Mouse (Mus musculus): ENCODE results near the gene Rbfox3. TPM values are rescaled to one million over a fixed set of nuclear protein-coding genes. Genes with fewer than 3 reads are reported as not detected.

Gene Rbfox3
- total RNA-seq, 2 experiments from 2014 or later: 0.10 to 0.31 TPM

- DNase-seq (ENCODE audit: low spot score in 2 of 2): peak in 1 of 2 experiments; percentile 64
Observed at GRCm38 (mm10) chr11:118453886-118454671, 457.3 kb downstream of the Rbfox3 start.

GRCm38 (mm10) chr11:118452955-118453354 lies 458.4 kb downstream of the Rbfox3 start:
- no peak for DNase-seq (ENCODE audit: low spot score in 2 of 2)

- no peak for DNase-seq (ENCODE audit: low spot score in 2 of 2)
Observed at GRCm38 (mm10) chr11:118451211-118451610, 460.2 kb downstream of the Rbfox3 start.

GRCm38 (mm10) chr11:118448385-118448784 lies 463.0 kb downstream of the Rbfox3 start:
- DNase-seq (ENCODE audit: low spot score in 2 of 2): peak; percentile 58 to 82

GRCm38 (mm10) chr11:118447346-118447745 lies 464.1 kb downstream of the Rbfox3 start:
- no peak for DNase-seq (ENCODE audit: low spot score in 2 of 2)

- DNase-seq (ENCODE audit: low spot score in 2 of 2): peak in 1 of 2 experiments; percentile 64
Observed at GRCm38 (mm10) chr11:118445843-118446242, 465.6 kb downstream of the Rbfox3 start.

GRCm38 (mm10) chr11:118443201-118443970 lies 468.0 kb downstream of the Rbfox3 start:
- DNase-seq (ENCODE audit: low spot score in 2 of 2): peak; percentile 78 to 81

GRCm38 (mm10) chr11:118442691-118443090 lies 468.7 kb downstream of the Rbfox3 start:
- DNase-seq (ENCODE audit: low spot score in 2 of 2): no peak

Small RNAs within 50 kb of the gene (microRNA-seq; reads per million reads assigned to microRNA genes)
- not detected for gene Gm25040

Other genes starting within 250 kb of the Rbfox3 start
- gene Enpp7, start 76.6 kb upstream of the Rbfox3 start, total RNA-seq (2021): not detected
- 1 to 10 TPM; 5.4 to 5.6 TPM for gene Cbx2, start 111.4 kb upstream of the Rbfox3 start, total RNA-seq (2021)
- gene Cbx8, start 129.4 kb upstream of the Rbfox3 start, total RNA-seq (2021): 1 to 10 TPM; 4.6 to 5.3 TPM
- 10 to 100 TPM; 10.4 to 10.7 TPM for gene Cbx4, start 174.6 kb upstream of the Rbfox3 start, total RNA-seq (2021)

Measured in gastrocnemius, postnatal 4 days (tissue).